Mouse (Mus musculus): ENCODE data around the gene Napb. TPM values are rescaled to one million over a fixed set of nuclear protein-coding genes. Genes with fewer than 3 reads are reported as not detected.

Gene Napb
- 0.51 TPM for polyA plus RNA-seq (2017; shearing (Covaris generic))

DNA sequence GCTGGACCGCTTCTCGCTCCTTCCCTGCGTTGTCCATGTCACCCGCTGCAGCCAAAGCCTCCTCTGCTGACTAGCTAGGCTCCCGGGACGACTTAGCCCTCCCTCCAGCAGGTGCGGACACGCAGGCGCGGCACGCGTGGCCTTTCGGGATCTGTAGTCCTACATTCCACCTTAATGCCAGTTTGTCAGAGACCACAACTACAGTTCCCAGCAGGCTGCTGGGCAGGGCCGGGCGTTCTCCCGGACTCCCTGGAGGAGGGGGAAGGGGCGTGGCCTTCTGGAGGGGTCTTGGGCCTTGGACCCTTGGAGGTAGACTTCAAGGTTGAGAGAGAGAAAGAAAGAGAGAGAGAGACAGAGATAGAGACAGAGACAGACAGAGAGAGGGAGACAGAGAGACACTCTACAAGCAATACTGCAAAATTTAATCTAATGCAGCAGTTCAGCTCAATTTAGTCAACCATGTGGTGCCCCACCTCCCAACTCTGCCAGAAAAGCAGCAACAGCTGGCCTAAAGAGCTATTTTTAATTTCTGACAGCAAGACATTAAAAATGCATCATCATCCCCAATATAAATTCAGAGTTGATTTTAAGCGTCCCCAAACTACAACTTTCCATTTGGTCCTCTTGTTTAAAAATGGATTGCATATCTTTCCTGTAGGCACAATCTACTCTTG is at the start of gene Napb:
TSS of gene Napb (minus strand) at position 141 of the 674 bp plus-strand sequence.

DNA sequence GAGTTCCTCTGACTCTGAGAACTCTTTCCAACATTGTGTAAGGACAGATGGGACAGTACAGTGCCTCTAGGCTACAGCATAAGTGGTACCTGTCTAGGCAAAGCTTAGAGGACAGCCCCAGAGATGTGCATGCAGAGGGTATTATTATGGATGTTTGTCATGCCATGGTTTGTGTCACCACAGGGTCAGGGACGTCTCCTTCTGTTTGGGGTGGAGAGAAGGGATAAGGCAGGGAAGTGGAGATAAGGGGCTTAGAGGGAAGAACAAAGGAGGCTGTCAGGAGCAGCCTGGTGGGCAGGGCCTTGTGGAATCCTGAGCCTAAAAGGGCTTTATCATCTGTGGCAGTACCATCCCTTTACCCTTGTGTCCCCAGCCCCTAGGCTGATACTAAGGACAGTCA is 49.4 kb upstream of the Napb start, which contains the start of gene 8030411F24Rik:
TSS of gene 8030411F24Rik (plus strand) at position 301 of the 400 bp plus-strand sequence.

DNA sequence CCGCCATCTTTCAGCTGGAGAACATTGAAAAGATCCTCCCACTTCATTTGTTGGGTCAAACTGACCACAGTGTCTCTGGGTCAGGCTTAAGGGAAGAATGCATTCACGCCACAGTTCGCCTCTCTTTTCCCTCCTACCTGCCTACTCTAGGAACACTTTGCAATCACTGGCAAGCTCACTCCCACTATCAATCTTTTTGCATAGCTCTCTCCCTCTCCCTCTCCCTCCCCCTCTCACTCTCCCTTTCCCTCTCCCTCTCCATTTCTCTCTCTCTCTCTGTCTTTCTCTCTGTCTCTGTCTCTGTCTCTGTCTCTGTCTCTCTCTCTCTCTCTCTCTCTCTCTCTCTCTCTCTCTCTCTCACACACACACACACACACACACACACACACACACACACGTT is 39.1 kb upstream of the Napb start, which contains the start of gene Cst11:
TSS of gene Cst11 (minus strand) at position 101 of the 400 bp plus-strand sequence.

DNA sequence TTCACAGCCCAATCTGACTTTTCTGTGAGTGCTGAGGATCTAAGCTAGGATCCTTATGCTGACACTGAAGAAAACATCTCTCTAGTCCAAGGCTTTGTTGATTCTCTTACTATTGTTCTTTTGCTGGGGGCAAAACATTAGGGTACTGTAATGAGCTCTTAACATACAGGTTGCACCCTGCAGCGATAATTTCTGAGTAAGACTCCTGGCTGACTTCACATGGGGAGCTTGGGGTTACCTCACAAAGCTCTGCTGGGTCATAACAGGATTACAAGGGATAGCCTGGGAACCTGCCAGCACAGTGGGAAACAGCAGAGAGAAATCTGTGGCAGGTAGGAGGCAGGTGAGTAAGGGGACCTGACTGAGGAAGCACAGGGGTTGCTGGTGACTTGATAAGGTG is 17.8 kb upstream of the Napb start, which contains the start of gene Cstl1:
TSS of gene Cstl1 (plus strand) at position 301 of the 400 bp plus-strand sequence.

DNA sequence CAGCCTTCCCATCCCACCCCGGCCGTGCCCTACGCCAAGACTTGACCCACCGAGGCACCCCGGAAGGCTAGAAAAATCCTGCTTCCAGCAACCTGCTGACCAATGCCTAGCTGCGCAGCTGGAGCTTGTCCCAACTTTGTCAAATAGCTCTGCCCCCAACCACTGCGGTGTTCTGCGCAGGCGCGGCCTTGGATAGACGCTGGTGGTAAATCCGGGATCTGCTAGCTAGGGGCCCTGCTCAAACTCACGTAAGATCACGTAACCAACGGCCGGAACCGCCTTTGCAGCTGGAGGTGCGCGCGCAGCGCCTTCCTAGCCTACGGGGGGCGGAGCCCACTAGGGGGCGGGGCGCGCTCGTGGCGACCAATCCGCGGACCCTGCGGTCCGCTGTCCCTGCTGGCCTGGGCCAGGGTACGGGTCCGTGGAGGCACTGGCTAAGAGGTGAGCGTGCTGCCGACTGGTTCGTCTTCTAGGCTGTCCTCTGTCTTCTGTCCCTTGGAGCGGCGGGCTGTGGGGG is 51.4 kb downstream of the Napb start, which contains the start of gene Gzf1:
TSS of gene Gzf1 (plus strand) at position 249 of the 517 bp plus-strand sequence.

DNA sequence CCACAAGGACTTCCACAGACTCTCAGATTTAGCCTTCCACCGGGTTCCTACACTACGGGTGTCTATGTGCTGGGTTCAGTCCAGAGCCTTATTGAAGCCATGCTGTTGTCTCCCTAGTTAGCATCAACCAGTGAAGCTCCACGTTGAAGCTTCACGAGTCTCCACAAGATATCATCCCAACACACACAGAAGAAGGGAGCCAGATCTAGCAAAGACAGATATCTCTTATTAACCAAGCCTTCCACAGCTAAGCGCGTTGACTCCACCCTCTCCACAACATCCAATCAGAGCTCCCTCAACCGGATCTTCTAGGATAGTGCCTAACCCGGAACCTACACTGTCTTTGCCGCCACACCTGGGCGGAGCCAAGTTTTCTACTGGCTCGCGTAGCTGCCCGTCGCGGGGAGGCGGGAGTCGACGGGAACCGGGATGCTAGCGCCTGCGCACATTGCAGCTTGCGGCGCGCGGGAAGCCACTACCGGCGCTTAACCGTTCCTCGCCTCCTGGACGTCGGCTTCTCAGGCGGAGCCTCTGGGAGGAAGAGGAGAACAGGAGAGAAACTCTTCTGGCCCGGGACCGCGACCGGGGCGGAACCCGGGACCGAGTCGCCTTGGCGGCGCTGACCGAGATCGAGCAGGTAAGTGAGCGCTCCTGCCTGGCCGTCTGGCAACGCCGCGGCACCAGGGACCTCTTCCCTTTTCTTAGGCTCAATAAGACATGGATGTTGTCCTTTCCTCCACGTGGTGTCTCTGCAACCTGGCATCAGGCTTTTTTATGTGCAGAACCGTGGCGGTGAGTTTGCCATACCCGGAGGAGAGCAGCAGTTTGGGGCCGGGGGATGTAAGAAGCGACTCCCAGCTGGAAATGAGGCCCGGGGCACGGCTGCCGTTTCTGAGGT is 59.8 kb downstream of the Napb start, which contains the start of gene Nxt1:
TSS of gene Nxt1 (plus strand) at position 403 of the 898 bp plus-strand sequence.

Other genes starting within 250 kb of the Napb start
- gene Nxt1, start 59.9 kb downstream of the Napb start, polyA plus RNA-seq (2017; shearing (Covaris generic)), result 33.2 TPM
- 6.0 TPM for gene Gzf1, start 51.4 kb downstream of the Napb start, polyA plus RNA-seq (2017; shearing (Covaris generic))
- gene Cstl1, start 17.9 kb upstream of the Napb start, polyA plus RNA-seq (2017; shearing (Covaris generic)), result not detected
- gene Cst11, start 39.0 kb upstream of the Napb start, polyA plus RNA-seq (2017; shearing (Covaris generic)), result not detected
- gene 8030411F24Rik, start 49.5 kb upstream of the Napb start, polyA plus RNA-seq (2017; shearing (Covaris generic)), result not detected
- gene Cst12, start 56.9 kb upstream of the Napb start, polyA plus RNA-seq (2017; shearing (Covaris generic)), result not detected
- gene Cst8, start 66.3 kb upstream of the Napb start, polyA plus RNA-seq (2017; shearing (Covaris generic)), result not detected
- not detected for gene Cst13, start 87.6 kb upstream of the Napb start, polyA plus RNA-seq (2017; shearing (Covaris generic))
- gene Cst9, start 102.7 kb upstream of the Napb start, polyA plus RNA-seq (2017; shearing (Covaris generic)), result not detected
- not detected for gene 9230104L09Rik, start 132.6 kb upstream of the Napb start, polyA plus RNA-seq (2017; shearing (Covaris generic))
- 92.0 TPM for gene Cst3, start 143.2 kb upstream of the Napb start, polyA plus RNA-seq (2017; shearing (Covaris generic))